Mouse (Mus musculus) stomach, postnatal 0 days (tissue): ENCODE measurements at regions not wholly inside any gene's neighbourhood (a gene's known extent, or its start where the extent isn't known, plus 50 kb on each side); places are given as distances from the start of the nearest gene placed in this dataset.

Experiments used
- ATAC-seq: fragments of 200-750 bp; cut with Nextera tagmentation; 2 replicates; pipeline ENCODE4 v1.8.0; 2017; ENCODE audit not compliant: low FRiP score, low TSS enrichment
- DNase-seq: peaks from one replicate; pipeline ENCODE4 v3.0.0-alpha.2; 2016; ENCODE audit warnings: low spot score
- H3K27ac ChIP-seq: fragments of 300-500 bp; sonication (generic); replicated peaks from 2 replicates; pipeline ENCODE4 v1.5.1; 2014; ENCODE audit warnings: mild to moderate bottlenecking, control low read depth
- H3K27me3 ChIP-seq: fragments of 300-500 bp; sonication (generic); 2 replicates; pipeline ENCODE4 v1.6.1; 2014; ENCODE audit warnings: low read length; ENCODE audit not compliant: control insufficient read depth, insufficient read depth
- H3K36me3 ChIP-seq: fragments of 300-500 bp; sonication (generic); 2 replicates; pipeline ENCODE4 v1.6.1; 2014; ENCODE audit warnings: low read length, mixed read lengths; ENCODE audit not compliant: control insufficient read depth, insufficient read depth
- H3K4me1 ChIP-seq: fragments of 300-500 bp; sonication (generic); replicated peaks from 2 replicates; pipeline ENCODE4 v1.6.1; 2014; ENCODE audit warnings: antibody characterized with exemption; ENCODE audit not compliant: control insufficient read depth, insufficient read depth
- H3K4me2 ChIP-seq: fragments of 300-500 bp; sonication (generic); replicated peaks from 2 replicates; pipeline ENCODE4 v1.6.1; 2014; ENCODE audit warnings: low read depth, mild to moderate bottlenecking, control low read depth, moderate library complexity
- H3K4me3 ChIP-seq: fragments of 300-500 bp; sonication (generic); 2 replicates; pipeline ENCODE4 v1.5.1; 2014; ENCODE audit warnings: low read depth, low read length, control low read depth
- H3K9ac ChIP-seq: fragments of 300-500 bp; sonication (generic); 2 replicates; pipeline ENCODE4 v1.6.1; 2014; ENCODE audit warnings: mild to moderate bottlenecking, low read length, control low read depth, mixed read lengths
- H3K9me3 ChIP-seq: fragments of 300-500 bp; sonication (generic); 2 replicates; pipeline ENCODE4 v1.6.1; 2016; ENCODE audit warnings: low read length; ENCODE audit not compliant: control insufficient read depth
- CTCF ChIP-seq: IDR thresholded peaks from 2 replicates; pipeline ENCODE4 v1.5.1; 2016; ENCODE audit warnings: antibody characterized with exemption, low read depth, mild to moderate bottlenecking, moderate library complexity
- EP300 ChIP-seq: optimal IDR thresholded peaks from 2 replicates; pipeline ENCODE3; 2016; ENCODE audit warnings: antibody characterized with exemption
- WGBS: fragments of 180-500 bp; shearing (Covaris S2); extraction: QIAGEN DNeasy Blood & Tissue Kit; methylation state at CpG from one replicate; pipeline ENCODE4 v1.1.7; 2014; 5-methylcytosine and 5-hydroxymethylcytosine counted together

DNA sequence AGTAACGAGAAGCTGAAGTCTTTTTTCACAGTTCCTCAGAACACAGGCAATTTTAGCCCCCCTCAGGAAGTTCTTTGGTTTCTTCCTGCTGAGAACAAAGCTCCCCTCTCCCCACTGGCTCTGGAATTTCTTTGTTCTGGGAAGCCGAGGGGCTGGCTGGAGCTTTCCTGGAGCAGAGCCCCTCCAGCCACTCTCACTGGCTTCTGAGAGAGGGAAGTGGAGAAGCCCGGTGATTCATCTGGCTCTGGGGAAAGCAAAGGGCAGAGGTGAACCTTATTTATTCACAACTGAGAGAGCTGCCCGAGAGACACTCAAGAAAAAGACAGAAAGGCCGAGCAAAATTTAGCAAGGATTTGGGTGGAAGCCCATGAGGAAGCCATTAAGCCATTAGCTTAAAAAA, 63.9 kb downstream of the Ddx3x start:
- TF ChIP-seq EP300 (no peak), CTCF (no peak)
- H3K27ac ChIP-seq: peak overlapping the region; percentile 56; the same call in 1 of the 2 replicates
- WGBS: 17% methylated on average over 5 of the region's 5 CpGs
- H3K27me3 ChIP-seq: no peaks in the 10 kb centered on the region
- ATAC-seq (peak; percentile 51; the same call in 1 of the 2 replicates), DNase-seq (peak; percentile 20)
- no peak overlapping the region for H3K9ac ChIP-seq
- no peaks in the 10 kb centered on the region for H3K4me1 ChIP-seq
- no peaks in the 10 kb centered on the region for H3K9me3 ChIP-seq
- no peak overlapping the region for H3K4me3 ChIP-seq
- no peaks in the 10 kb centered on the region for H3K36me3 ChIP-seq
- no peak overlapping the region for H3K4me2 ChIP-seq

DNA sequence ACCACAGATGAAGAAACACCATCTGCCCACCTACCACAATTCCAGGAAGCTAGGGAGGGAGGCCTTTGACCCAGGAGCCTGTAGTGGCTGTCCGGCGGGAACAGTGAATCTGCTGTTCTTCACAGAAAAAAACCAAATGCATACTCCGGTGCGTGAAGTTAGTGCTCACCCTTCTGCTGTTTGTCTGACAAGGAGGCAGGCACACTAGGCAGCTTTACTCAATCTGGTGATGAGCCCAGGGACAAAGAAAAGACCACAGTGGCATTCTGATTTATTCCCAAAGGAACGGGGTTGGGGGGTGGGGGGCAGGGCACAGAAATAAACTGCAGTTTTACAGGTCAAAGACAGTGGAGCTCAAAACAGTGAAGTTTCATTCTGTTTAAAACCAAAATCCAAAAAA, 64.4 kb downstream of the Ddx3x start:
- Histone ChIP-seq H3K9ac (no peak overlapping the region), H3K4me3 (no peak overlapping the region), H3K27ac (peak overlapping the region; percentile 30; the same call in 1 of the 2 replicates), H3K4me2 (0 out of 2 replicates have a peak overlapping the region, but pooled peaks have one; percentile 2), H3K27me3 (no peaks in the 10 kb centered on the region), H3K9me3 (no peaks in the 10 kb centered on the region), H3K4me1 (no peaks in the 10 kb centered on the region), H3K36me3 (no peaks in the 10 kb centered on the region)
- no peak for ATAC-seq
- 20% methylated on average over 5 of the region's 5 CpGs for WGBS
- DNase-seq: no peak
- TF ChIP-seq CTCF (no peak), EP300 (no peak)

DNA sequence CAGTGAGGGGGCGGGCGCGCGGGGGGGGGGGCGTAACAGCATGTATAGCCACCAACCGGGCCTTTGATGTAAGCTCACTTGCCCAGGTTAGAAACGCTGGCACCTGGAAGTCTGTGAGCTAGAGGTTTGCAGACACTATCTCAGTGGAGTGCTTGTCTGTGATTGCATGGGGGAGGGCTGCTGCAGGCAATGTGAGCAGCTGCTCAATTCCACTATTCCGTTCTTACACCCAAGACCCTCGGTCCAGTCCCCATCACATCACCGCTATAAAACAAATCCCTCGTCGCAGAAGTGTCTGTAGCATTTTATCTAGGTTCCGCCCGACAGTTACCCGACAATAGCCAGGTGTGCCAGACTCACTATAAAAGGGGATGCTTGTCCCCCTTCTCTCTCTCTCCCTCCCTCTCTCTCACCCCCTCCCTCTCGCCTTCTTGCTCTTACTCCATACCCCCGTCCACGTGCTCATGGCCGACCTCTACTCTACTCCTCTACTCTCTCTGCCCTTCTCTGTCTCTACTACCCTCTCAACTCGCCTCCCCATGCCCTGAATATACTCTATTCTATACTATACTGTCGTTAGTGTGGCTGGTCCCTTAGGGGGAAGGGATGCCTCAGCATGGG, 65.4 kb downstream of the Ddx3x start:
- Histone ChIP-seq H3K4me2 (peak overlapping the region; percentile 58), H3K4me3 (peak overlapping the region; percentile 45), H3K36me3 (no peaks in the 10 kb centered on the region), H3K27me3 (no peaks in the 10 kb centered on the region), H3K4me1 (no peaks in the 10 kb centered on the region), H3K27ac (peak overlapping the region; percentile 30), H3K9ac (no peak overlapping the region), H3K9me3 (no peaks in the 10 kb centered on the region)
- DNase-seq (peak; percentile 21), ATAC-seq (no peak)
- 13% methylated on average over 17 of the region's 21 CpGs for WGBS
- TF ChIP-seq CTCF (no peak), EP300 (no peak)

DNA sequence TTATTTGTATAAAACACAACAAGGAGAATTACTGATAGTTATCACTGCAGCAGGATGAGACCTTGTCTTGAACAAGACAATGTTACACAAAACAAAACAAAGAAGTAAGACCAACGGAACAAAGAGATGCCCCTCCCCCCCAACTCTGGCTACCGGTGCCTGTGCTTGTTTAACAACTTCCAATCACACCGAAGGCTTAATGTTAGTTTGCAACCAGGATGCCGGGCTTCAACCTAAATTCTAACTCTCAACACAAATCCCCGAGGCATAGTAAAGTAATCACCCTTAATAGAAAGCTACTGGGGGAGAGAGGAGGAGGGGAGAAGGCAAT, 65.9 kb downstream of the Ddx3x start:
- Histone ChIP-seq H3K27me3 (no peaks in the 10 kb centered on the region), H3K4me3 (peak overlapping the region; percentile 45), H3K9ac (no peak overlapping the region), H3K4me2 (peak overlapping the region; percentile 58), H3K36me3 (no peaks in the 10 kb centered on the region), H3K27ac (peak overlapping the region; percentile 83), H3K9me3 (no peaks in the 10 kb centered on the region), H3K4me1 (no peaks in the 10 kb centered on the region)
- 5% methylated on average over 5 of the region's 5 CpGs for WGBS
- no peak for TF ChIP-seq CTCF
- no peak for TF ChIP-seq EP300
- ATAC-seq: no peak
- DNase-seq: no peak

DNA sequence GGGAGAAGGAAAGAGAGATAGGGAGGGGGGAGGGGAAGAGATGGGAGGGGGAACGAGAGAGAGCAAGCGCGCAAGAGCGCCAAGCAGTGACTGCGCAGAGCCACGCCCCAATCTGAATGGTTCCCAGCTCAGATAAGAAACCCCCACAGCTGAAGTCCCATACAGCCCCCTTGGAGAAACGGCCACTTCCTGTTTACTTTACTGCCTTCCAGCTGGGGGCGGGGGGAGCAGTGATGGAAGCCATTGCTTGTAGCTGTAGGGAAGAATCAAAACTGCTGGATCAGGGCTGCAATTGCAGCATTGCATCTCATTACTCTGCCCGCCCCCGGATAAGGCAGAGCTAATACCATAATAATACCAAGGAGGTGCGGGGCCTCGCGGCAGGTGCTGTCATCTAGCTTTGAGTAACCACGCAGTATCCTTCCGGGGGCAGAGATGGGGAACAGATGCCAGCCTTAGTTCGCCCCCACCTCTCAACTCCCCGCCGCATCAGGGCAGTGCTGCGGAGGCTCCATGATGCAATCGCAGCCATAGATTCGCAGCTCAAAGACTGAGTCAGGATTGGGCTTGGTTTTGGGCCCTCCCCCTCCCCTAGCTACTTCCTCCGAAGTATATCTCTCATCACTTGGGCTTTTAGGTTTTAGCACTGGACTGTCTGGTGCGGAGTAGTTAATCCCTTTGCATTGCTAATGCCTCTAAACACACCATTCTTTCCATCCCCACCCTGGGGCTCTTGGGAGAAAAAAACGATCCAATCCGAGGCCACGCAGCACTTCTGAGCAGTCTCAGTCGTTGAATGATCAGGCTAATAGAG, 66.5 kb downstream of the Ddx3x start:
- Histone ChIP-seq H3K9me3 (no peaks in the 10 kb centered on the region), H3K27me3 (no peaks in the 10 kb centered on the region), H3K4me3 (peak overlapping the region; percentile 45), H3K27ac (peak overlapping the region; percentile 83), H3K9ac (peak overlapping the region; percentile 55), H3K36me3 (no peaks in the 10 kb centered on the region), H3K4me2 (peak overlapping the region; percentile 58), H3K4me1 (no peaks in the 10 kb centered on the region)
- peak; percentile 87 for ATAC-seq
- peak; percentile 66 for DNase-seq
- 4% methylated on average over 27 of the region's 27 CpGs for WGBS
- TF ChIP-seq EP300 (no peak), CTCF (no peak)

DNA sequence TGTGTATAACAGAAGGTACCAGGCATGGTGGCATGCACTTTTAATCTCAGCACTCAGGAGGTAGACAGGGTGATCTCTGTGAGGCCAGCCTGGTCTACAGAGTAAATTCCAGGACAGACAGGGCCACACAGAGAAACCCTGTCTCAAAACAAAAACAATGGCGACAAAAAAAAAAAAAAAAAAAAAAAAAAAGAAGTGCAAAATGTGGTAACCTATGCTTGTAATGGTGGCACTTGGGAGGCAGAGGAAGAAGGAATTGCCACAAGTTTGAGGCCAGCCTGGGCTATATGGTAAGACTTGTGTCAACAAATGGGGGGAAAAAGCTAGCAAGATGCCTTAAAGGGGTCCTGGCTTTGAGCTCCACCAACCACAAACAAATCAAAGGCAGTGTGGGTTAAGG, 67.6 kb downstream of the Ddx3x start:
- ATAC-seq (no peak), DNase-seq (no peak)
- WGBS: 100% methylated on average over 1 of the region's 1 CpGs
- Histone ChIP-seq H3K4me2 (no peak overlapping the region), H3K4me1 (no peaks in the 10 kb centered on the region), H3K9me3 (no peaks in the 10 kb centered on the region), H3K9ac (no peak overlapping the region), H3K4me3 (no peak overlapping the region), H3K27me3 (no peaks in the 10 kb centered on the region), H3K27ac (no peak overlapping the region), H3K36me3 (no peaks in the 10 kb centered on the region)
- no peak for TF ChIP-seq EP300
- TF ChIP-seq CTCF: no peak
